Mouse (Mus musculus) forebrain, embryonic 12.5 days (tissue): ENCODE measurements at regions not wholly inside any gene's neighbourhood (a gene's known extent, or its start where the extent isn't known, plus 50 kb on each side); places are given as distances from the start of the nearest gene placed in this dataset.

ENCODE experiments used
- ATAC-seq: fragments of 200-750 bp; cut with Nextera tagmentation; 2 replicates; pipeline ENCODE4 v1.8.0; 2017; ENCODE audit warnings: moderate TSS enrichment; ENCODE audit not compliant: low FRiP score
- H3K27ac ChIP-seq: fragments of 300-500 bp; sonication (generic); 2 replicates; pipeline ENCODE4 v1.5.1; 2016; ENCODE audit warnings: mild to moderate bottlenecking
- H3K27me3 ChIP-seq: fragments of 300-500 bp; sonication (generic); 2 replicates; pipeline ENCODE4 v1.6.1; 2016; ENCODE audit warnings: mild to moderate bottlenecking
- H3K36me3 ChIP-seq: fragments of 300-500 bp; sonication (generic); replicated peaks from 2 replicates; pipeline ENCODE4 v1.6.1; 2016; ENCODE audit warnings: mild to moderate bottlenecking
- H3K4me1 ChIP-seq: fragments of 300-500 bp; sonication (generic); 2 replicates; pipeline ENCODE4 v1.6.1; 2016
- H3K4me2 ChIP-seq: fragments of 300-500 bp; sonication (generic); 2 replicates; pipeline ENCODE4 v1.6.1; 2016; ENCODE audit warnings: mild to moderate bottlenecking, moderate library complexity
- H3K4me3 ChIP-seq: fragments of 300-500 bp; sonication (generic); replicated peaks from 2 replicates; pipeline ENCODE4 v1.5.1; 2016; ENCODE audit warnings: mild to moderate bottlenecking
- H3K9ac ChIP-seq: fragments of 300-500 bp; sonication (generic); 2 replicates; pipeline ENCODE4 v1.6.1; 2016; ENCODE audit warnings: mild to moderate bottlenecking
- H3K9me3 ChIP-seq: fragments of 300-500 bp; sonication (generic); 2 replicates; pipeline ENCODE4 v1.6.1; 2016
- WGBS: fragments of 180-500 bp; shearing (Covaris S2); methylation state at CpG from one replicate; pipeline ENCODE4 v1.1.7; 2016; 5-methylcytosine and 5-hydroxymethylcytosine counted together

DNA sequence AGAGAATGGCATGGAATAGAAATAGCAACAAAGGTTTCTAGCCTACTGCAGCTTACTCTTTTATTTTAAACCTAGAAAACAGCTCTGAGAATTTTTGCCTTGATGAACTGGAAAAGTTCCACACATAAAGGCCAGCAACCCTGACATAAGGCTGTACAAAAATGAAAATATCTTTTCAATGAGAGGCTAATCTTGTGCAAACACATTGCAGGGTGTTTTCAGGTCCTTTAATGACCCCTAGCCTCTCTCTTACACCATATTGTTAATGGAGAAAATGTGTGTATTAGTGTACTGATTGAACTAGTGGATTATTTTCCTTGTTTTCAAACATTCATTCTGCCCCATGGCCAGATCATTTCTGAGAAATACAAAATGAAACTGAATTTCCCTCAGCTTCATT is 158.0 kb upstream of the Tusc1 start:
- H3K9me3 ChIP-seq, result no peaks in the 10 kb centered on the region
- no peak overlapping the region for H3K27ac ChIP-seq
- H3K4me1 ChIP-seq, result no peaks in the 10 kb centered on the region
- H3K36me3 ChIP-seq, result no peaks in the 10 kb centered on the region
- no peak overlapping the region for H3K4me2 ChIP-seq
- no peak for ATAC-seq
- H3K4me3 ChIP-seq, result no peak overlapping the region
- H3K9ac ChIP-seq, result no peak overlapping the region
- H3K27me3 ChIP-seq, result no peaks in the 10 kb centered on the region

DNA sequence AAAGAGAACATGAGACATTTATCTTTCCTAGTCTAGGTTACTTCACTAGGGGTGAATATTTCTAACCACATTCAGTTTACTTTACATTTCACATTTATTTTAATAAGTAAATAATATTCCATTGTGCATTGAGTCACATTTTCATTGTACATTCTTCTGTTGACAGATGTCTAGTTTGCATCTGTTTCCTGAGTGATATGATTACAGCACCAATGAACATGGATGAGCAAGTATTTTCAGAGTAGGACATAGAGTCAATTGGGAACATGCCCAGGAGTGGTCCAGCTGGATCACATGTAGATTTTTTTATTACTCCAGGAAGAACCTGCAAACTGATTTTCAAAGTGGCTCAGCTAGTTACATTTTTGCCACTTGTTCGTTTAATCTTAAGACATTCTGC is 153.3 kb upstream of the Tusc1 start:
- Histone ChIP-seq H3K36me3 (no peaks in the 10 kb centered on the region), H3K9me3 (no peaks in the 10 kb centered on the region), H3K27ac (no peak overlapping the region), H3K4me3 (no peak overlapping the region), H3K27me3 (no peaks in the 10 kb centered on the region), H3K4me1 (no peaks in the 10 kb centered on the region), H3K9ac (no peak overlapping the region), H3K4me2 (no peak overlapping the region)
- 89% methylated on average over 1 of the region's 1 CpGs for WGBS
- no peak for ATAC-seq

DNA sequence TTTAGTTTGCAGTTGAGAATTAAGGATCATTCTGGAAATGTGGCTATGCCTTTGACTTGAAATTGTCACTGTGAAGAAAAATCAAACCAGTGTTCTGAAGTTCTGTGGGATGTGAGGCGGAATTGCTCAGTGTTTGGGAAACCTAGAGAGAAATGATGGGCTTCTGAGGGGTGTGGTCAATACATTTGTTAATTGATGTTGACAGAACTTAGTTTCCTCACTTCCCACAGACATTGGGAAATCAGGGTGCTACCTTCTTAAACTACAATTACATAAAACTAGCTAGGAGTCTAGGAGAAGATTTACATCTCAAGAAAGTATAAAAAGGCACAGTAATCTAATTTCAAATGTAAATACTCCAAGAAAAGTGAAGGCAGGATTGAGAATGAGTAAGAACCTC is 151.1 kb upstream of the Tusc1 start:
- no peaks in the 10 kb centered on the region for H3K27me3 ChIP-seq
- no peaks in the 10 kb centered on the region for H3K36me3 ChIP-seq
- H3K9me3 ChIP-seq, result no peaks in the 10 kb centered on the region
- H3K4me2 ChIP-seq, result no peak overlapping the region
- H3K4me3 ChIP-seq, result no peak overlapping the region
- no peak overlapping the region for H3K27ac ChIP-seq
- H3K9ac ChIP-seq, result no peak overlapping the region
- WGBS, result 85% methylated on average over 1 of the region's 1 CpGs
- no peaks in the 10 kb centered on the region for H3K4me1 ChIP-seq
- no peak for ATAC-seq

DNA sequence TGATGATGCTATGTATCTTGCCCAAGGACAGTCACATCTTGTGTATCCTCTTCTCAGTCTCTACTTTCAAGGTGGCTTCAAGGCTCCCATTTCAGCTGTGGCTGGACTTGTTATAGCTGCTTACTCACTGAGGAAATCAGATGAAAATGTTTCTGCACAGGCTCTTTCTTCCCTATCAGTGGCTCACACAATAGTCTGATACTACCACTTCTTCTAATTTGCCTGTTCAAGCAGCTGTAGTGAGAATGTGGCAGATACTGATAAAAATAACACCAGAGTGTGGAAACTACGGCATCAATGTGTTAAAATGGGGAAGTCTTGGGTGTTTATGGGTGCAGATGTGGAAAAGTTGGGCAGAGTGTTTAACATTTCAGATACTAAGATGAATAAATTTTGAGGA is 145.9 kb upstream of the Tusc1 start:
- no peak overlapping the region for H3K27ac ChIP-seq
- H3K9me3 ChIP-seq, result no peaks in the 10 kb centered on the region
- no peak for ATAC-seq
- H3K36me3 ChIP-seq, result no peaks in the 10 kb centered on the region
- H3K4me1 ChIP-seq, result no peaks in the 10 kb centered on the region
- WGBS, result 98% methylated on average over 1 of the region's 1 CpGs
- no peaks in the 10 kb centered on the region for H3K27me3 ChIP-seq
- H3K4me3 ChIP-seq, result no peak overlapping the region
- H3K9ac ChIP-seq, result no peak overlapping the region
- H3K4me2 ChIP-seq, result no peak overlapping the region

DNA sequence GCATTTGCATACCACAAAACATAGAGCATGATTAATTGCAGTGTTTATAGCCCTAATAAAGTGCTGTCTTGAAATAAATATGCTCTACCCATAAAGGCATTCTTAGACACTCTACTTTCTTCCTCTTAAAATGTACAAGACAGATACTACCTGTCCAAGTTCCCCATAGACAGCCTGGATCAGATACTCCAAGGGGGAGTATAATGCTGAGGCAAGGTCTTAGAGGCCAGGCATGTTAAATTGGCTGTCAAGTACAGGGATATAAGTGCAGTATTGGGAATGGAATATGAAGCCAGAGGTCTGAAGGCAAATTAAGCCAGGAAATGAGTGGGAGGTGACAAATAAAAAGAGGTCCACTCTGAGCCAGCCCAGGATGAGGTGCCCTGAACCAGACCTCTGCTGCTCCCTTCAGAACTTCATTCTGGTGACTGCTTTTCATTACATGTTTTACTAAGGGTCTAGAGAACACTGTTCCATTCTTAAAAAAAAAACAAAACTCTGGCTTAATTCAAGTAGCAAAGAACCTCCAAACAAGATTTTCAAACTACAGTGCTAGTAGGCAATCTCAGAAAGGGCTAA is 142.0 kb upstream of the Tusc1 start:
- no peak for ATAC-seq
- no peaks in the 10 kb centered on the region for H3K36me3 ChIP-seq
- no peak overlapping the region for H3K27ac ChIP-seq

DNA sequence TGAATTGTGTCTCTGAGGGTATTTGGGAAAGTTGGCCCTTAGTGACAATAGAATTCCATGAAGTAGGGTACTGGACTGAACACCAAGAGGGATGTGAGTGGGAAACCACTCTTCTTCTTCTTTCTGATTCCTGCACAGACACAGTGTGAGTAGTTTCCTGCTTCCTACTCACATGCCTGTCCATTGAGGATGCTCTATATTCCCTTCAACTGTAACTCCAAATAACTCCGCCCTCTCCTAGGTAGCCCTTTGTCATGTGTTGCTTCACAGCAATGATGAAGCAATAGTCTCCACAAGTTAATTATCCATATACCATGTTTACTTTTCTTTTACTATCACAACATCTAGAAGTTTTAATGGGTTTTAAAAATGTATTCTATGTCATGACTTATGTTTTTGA is 132.7 kb upstream of the Tusc1 start:
- Histone ChIP-seq H3K9ac (no peak overlapping the region), H3K27ac (no peak overlapping the region), H3K27me3 (no peaks in the 10 kb centered on the region), H3K4me3 (no peak overlapping the region), H3K36me3 (no peaks in the 10 kb centered on the region), H3K9me3 (no peaks in the 10 kb centered on the region), H3K4me2 (no peak overlapping the region), H3K4me1 (no peaks in the 10 kb centered on the region)
- WGBS, result 97% methylated on average over 1 of the region's 1 CpGs
- no peak for ATAC-seq

More for the DNA sequence above, 142.0 kb upstream of the Tusc1 start:
- Histone ChIP-seq H3K9me3 (no peaks in the 10 kb centered on the region), H3K4me3 (no peak overlapping the region), H3K4me1 (no peaks in the 10 kb centered on the region), H3K4me2 (no peak overlapping the region), H3K27me3 (no peaks in the 10 kb centered on the region), H3K9ac (no peak overlapping the region)

DNA sequence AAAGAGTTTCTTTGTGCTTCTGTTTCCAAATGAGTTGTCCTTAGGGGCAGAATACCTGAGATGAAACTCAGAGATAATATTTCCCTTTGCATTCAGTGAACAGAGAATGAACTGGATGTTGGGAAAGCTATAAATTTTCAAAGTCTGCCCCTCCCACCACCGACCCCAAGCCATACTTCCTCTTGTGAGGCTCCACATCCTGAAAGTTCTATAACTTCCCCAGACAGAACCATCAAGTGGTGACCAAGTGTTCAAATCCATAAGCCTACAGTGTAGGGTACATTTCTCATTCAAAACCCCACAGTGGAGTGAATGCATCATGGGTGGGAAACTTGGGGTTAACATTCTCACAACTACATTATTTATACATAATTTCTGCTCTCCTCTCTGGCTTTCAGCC is 132.1 kb upstream of the Tusc1 start:
- Histone ChIP-seq H3K27me3 (no peaks in the 10 kb centered on the region), H3K9me3 (no peaks in the 10 kb centered on the region), H3K9ac (no peak overlapping the region), H3K4me2 (no peak overlapping the region), H3K27ac (no peak overlapping the region), H3K4me3 (no peak overlapping the region), H3K4me1 (no peaks in the 10 kb centered on the region), H3K36me3 (no peaks in the 10 kb centered on the region)
- no peak for ATAC-seq
- 77% methylated on average over 1 of the region's 1 CpGs for WGBS

DNA sequence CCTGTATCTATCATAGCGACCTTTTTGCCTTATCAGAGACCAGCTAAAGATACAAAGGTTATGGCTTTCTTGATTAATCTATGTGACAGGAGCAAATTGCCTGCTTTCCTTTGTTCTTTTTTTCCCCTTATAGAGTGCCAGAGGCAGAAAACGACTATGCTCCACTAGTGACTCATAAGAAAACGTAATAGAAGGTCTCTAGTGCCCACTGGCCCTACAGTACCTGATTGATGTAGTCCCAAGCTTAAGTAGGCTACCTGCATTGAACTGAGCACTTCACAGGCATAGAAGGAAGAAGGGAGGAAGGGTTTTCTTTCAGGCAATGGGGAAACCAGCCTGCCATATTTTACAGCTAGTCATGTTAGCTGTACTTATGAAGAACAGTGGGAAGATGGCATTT is 116.0 kb upstream of the Tusc1 start:
- H3K36me3 ChIP-seq, result no peaks in the 10 kb centered on the region
- no peak overlapping the region for H3K4me3 ChIP-seq
- H3K9ac ChIP-seq, result no peak overlapping the region
- WGBS, result 58% methylated on average over 3 of the region's 3 CpGs
- H3K27ac ChIP-seq, result no peak overlapping the region
- no peak for ATAC-seq
- H3K4me2 ChIP-seq, result no peak overlapping the region
- no peaks in the 10 kb centered on the region for H3K9me3 ChIP-seq
- H3K4me1 ChIP-seq, result no peaks in the 10 kb centered on the region
- H3K27me3 ChIP-seq, result no peaks in the 10 kb centered on the region

DNA sequence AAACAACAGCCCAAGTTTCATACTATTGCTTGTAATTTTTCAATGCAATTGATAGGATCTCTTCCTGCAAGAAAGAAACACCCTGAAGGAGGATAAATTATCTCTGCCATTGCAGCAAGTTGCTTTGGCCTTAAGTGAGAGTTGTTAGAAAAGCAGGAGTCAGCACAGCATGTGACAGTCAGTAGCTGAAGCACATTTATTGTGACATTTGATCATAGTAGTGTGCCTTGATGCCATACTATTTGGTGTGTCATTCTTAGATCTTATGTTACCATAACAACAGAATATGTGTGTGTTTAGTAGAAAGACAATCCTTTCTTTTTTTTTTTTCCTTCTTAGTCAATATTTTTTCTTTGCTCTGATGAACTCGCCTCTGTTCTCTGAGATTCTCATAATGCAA is 115.5 kb upstream of the Tusc1 start:
- Histone ChIP-seq H3K36me3 (no peaks in the 10 kb centered on the region), H3K27ac (no peak overlapping the region), H3K9me3 (no peaks in the 10 kb centered on the region), H3K4me2 (no peak overlapping the region), H3K4me1 (no peaks in the 10 kb centered on the region), H3K27me3 (no peaks in the 10 kb centered on the region), H3K4me3 (no peak overlapping the region), H3K9ac (no peak overlapping the region)
- no peak for ATAC-seq
- WGBS, result 90% methylated on average over 1 of the region's 1 CpGs

DNA sequence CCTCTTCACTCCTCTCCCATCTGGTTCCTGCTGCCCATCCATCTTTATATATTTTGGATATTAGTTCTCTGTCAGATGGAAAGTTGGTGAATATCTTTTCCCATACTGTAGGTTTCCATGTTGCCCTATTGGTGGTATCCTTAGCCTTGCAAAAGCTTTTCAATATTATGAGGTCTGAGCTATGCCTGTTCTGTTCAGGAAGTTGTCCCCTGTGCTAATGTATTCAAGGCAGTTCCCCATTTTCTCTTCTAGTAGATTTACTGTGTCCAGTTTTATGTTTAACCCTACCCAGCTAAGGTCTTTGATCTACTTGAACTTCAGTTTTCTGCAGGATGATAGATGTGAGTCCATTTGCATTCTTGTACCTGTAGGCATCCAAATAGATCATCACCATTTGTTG is 109.4 kb upstream of the Tusc1 start:
- no peak overlapping the region for H3K4me3 ChIP-seq
- no peaks in the 10 kb centered on the region for H3K36me3 ChIP-seq
- H3K27me3 ChIP-seq, result no peaks in the 10 kb centered on the region
- H3K4me1 ChIP-seq, result no peaks in the 10 kb centered on the region
- no peaks in the 10 kb centered on the region for H3K9me3 ChIP-seq
- no peak for ATAC-seq
- no peak overlapping the region for H3K4me2 ChIP-seq
- H3K9ac ChIP-seq, result no peak overlapping the region
- H3K27ac ChIP-seq, result no peak overlapping the region

DNA sequence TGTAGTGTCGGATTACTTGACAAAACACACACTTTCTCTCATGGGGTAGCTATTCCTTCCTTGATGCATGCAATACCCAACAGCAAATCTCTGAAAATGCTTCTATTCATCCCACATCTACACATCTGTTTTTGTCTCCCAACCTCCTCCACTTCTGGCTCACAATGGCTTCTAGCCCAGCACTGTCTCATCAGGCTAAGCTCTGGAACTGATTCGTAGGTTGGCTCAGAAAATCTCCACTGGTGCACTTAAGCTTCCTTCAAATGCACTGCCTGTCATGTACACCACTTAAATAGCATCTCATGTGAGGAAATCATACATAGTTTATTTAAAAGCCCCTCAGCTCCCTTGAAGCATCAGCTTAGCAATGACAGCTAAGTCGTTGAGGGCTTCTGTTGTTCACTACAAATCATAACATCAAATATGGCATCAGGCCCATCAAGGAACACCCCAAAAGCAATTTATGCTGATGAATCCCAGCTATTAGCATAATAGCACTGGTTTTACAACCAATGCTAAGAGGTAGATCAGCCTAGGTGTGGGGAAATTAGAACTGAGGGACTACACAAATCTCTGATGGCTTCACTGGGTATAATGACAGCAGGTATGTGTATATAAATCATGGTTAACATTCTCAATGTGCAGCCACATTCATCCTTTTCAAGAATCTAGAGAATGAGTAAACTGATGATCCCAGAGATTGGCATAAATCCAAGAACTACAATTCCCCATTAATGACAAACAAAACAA is 103.5 kb upstream of the Tusc1 start:
- 73% methylated on average over 3 of the region's 3 CpGs for WGBS
- ATAC-seq, result no peak
- no peaks in the 10 kb centered on the region for H3K4me1 ChIP-seq
- no peak overlapping the region for H3K4me3 ChIP-seq
- H3K36me3 ChIP-seq, result no peaks in the 10 kb centered on the region
- no peaks in the 10 kb centered on the region for H3K9me3 ChIP-seq
- H3K4me2 ChIP-seq, result no peak overlapping the region
- H3K27ac ChIP-seq, result no peak overlapping the region
- H3K27me3 ChIP-seq, result no peaks in the 10 kb centered on the region
- H3K9ac ChIP-seq, result no peak overlapping the region

DNA sequence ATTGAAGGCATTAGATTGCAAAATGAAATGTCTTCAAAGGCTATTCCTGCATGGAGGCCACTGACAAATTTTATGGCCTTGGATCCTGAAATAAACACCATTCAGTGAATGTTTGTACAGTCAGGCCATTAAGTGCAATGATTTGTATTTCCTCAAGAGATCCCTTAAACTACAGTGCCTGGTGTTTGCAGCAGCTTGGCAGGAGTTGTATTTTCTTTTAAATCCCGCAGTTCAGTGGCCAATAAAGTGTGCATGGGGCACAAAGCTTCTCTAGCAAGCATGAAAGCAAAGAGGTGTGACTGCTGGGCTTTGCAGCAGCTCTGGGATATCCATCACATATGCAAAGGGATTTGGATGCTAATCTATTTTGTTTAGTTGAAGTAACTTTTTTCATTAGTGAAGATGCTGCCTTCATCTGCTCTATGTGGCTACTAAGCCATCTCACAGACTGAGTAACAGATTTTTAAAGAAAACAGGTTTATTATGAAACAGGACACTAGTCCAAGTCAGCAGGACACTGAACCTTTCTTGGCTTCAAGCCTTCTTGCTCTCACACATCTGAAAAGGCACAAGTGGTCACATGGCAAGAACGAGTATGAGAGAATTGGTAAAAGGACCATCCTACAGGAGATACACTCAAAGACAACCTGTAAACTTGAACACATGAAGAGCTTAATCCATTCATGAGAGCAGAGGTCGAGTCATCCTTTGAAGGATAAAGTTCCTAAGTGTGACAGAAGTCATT is 102.2 kb upstream of the Tusc1 start:
- Histone ChIP-seq H3K4me2 (no peak overlapping the region), H3K4me3 (no peak overlapping the region), H3K9ac (no peak overlapping the region), H3K4me1 (no peaks in the 10 kb centered on the region), H3K27me3 (no peaks in the 10 kb centered on the region), H3K27ac (no peak overlapping the region), H3K36me3 (no peaks in the 10 kb centered on the region), H3K9me3 (no peaks in the 10 kb centered on the region)
- no peak for ATAC-seq
- 53% methylated on average over 3 of the region's 3 CpGs for WGBS

DNA sequence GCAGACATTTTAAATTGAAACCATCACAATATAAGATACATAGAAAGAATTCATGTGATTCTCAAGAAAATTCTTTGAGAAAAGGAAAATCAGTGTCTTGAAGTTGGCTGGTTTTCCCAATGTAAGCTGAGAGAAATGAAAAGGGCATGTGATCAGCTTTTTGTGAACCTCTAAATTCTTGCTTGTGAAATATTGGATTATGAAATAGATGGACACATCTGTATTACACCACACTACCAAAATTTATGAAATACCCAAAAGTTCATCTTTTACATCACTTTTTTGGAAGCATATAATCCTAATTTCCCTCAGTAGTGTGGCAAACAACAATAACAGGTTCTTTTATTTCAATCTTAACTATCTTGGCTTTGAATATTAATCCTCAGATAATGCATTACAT is 77.4 kb upstream of the Tusc1 start:
- H3K4me1 ChIP-seq, result no peaks in the 10 kb centered on the region
- no peaks in the 10 kb centered on the region for H3K36me3 ChIP-seq
- H3K9ac ChIP-seq, result no peak overlapping the region
- no peaks in the 10 kb centered on the region for H3K27me3 ChIP-seq
- no peak for ATAC-seq
- no peak overlapping the region for H3K4me2 ChIP-seq
- H3K9me3 ChIP-seq, result no peaks in the 10 kb centered on the region
- H3K4me3 ChIP-seq, result no peak overlapping the region
- H3K27ac ChIP-seq, result no peak overlapping the region
